Mouse (Mus musculus) macrophage (primary cell): ENCODE data around the gene Tmem239. TPM values are rescaled to one million over a fixed set of nuclear protein-coding genes. Genes with fewer than 3 reads are reported as not detected.

Experiments used
- H3K27ac ChIP-seq: fragments of 350-480 bp; formaldehyde crosslinking; 2 replicates; pipeline ENCODE4 v1.9.0; 2021
- H3K36me3 ChIP-seq: fragments of 350-480 bp; formaldehyde crosslinking; 2 replicates; pipeline ENCODE4 v1.9.0; 2021; ENCODE audit errors: inconsistent target
- H3K4me3 ChIP-seq: fragments of 350-480 bp; formaldehyde crosslinking; 2 replicates; pipeline ENCODE4 v1.9.0; 2021; ENCODE audit errors: inconsistent target
- H3K79me2 ChIP-seq: fragments of 350-480 bp; formaldehyde crosslinking; 2 replicates; pipeline ENCODE4 v1.9.0; 2021; ENCODE audit errors: inconsistent target
- WGBS: methylation state at CpG from one replicate; pipeline ENCODE4 v1.1.7; 2026; ENCODE audit warnings: inconsistent platforms; ENCODE audit not compliant: missing documents; 5-methylcytosine and 5-hydroxymethylcytosine counted together
- polyA plus RNA-seq: library from polyadenylated mRNA; stranded (reverse); fragments of 250-400 nt; gene quantifications from 3 replicates; pipeline ENCODE4 v1.2.4, GENCODE M21; 2018; ENCODE audit warnings: inconsistent platforms

Gene Tmem239
- polyA plus RNA-seq, 1 experiment from 2014 or later, result not detected

- H3K79me2 ChIP-seq, result peaks cover 60% of the 10 kb centered on the region
- H3K36me3 ChIP-seq, result peaks cover 11% of the 10 kb centered on the region; the same call in 1 of the 2 replicates
- peak overlapping the region; percentile 79 for H3K27ac ChIP-seq
- H3K4me3 ChIP-seq, result peak overlapping the region; percentile 62
- 17% methylated on average over 5 of the region's 5 CpGs for WGBS
These were observed 18.8 kb downstream of the Tmem239 start for GRCm38 (mm10) chr2:130425112-130425511.

GRCm38 (mm10) chr2:130429851-130430250, 23.6 kb downstream of the Tmem239 start:
- H3K36me3 ChIP-seq, result peaks cover 6% of the 10 kb centered on the region; the same call in 1 of the 2 replicates
- H3K27ac ChIP-seq, result no peak overlapping the region
- H3K79me2 ChIP-seq, result peaks cover 100% of the 10 kb centered on the region
- H3K4me3 ChIP-seq, result no peak overlapping the region
- 77% methylated on average over 2 of the region's 2 CpGs for WGBS

- 92% methylated on average over 3 of the region's 3 CpGs for WGBS
- Histone ChIP-seq H3K27ac (no peak overlapping the region), H3K4me3 (no peak overlapping the region), H3K79me2 (peaks cover 100% of the 10 kb centered on the region), H3K36me3 (peaks cover 6% of the 10 kb centered on the region; the same call in 1 of the 2 replicates)
These were observed 24.2 kb downstream of the Tmem239 start for GRCm38 (mm10) chr2:130430484-130430883.

GRCm38 (mm10) chr2:130432157-130432556, 25.9 kb downstream of the Tmem239 start:
- Histone ChIP-seq H3K27ac (no peak overlapping the region), H3K4me3 (no peak overlapping the region), H3K36me3 (peaks cover 7% of the 10 kb centered on the region; the same call in 1 of the 2 replicates), H3K79me2 (peaks cover 100% of the 10 kb centered on the region)
- WGBS, result 100% methylated on average over 3 of the region's 3 CpGs

GRCm38 (mm10) chr2:130433152-130433551, 26.9 kb downstream of the Tmem239 start:
- H3K36me3 ChIP-seq, result peaks cover 17% of the 10 kb centered on the region; the same call in 1 of the 2 replicates
- 18% methylated on average over 4 of the region's 4 CpGs for WGBS
- no peak overlapping the region for H3K4me3 ChIP-seq

GRCm38 (mm10) chr2:130436769-130437168, 30.5 kb downstream of the Tmem239 start:
- no peak overlapping the region for H3K4me3 ChIP-seq
- no peak overlapping the region for H3K27ac ChIP-seq
- 100% methylated on average over 1 of the region's 1 CpGs for whole genome bisulfite sequencing

More at GRCm38 (mm10) chr2:130433152-130433551, 26.9 kb downstream of the Tmem239 start:
- Histone ChIP-seq H3K79me2 (peaks cover 94% of the 10 kb centered on the region), H3K27ac (no peak overlapping the region)

GRCm38 (mm10) chr2:130438861-130439260, 32.6 kb downstream of the Tmem239 start:
- no peak overlapping the region for H3K27ac ChIP-seq
- H3K79me2 ChIP-seq, result peaks cover 37% of the 10 kb centered on the region
- 88% methylated on average over 3 of the region's 3 CpGs for WGBS
- H3K4me3 ChIP-seq, result no peak overlapping the region
- peaks cover 66% of the 10 kb centered on the region for H3K36me3 ChIP-seq

More at GRCm38 (mm10) chr2:130436769-130437168, 30.5 kb downstream of the Tmem239 start:
- H3K79me2 ChIP-seq, result peaks cover 58% of the 10 kb centered on the region
- peaks cover 51% of the 10 kb centered on the region for H3K36me3 ChIP-seq

- Histone ChIP-seq H3K27ac (no peak overlapping the region), H3K4me3 (no peak overlapping the region), H3K36me3 (peaks cover 73% of the 10 kb centered on the region), H3K79me2 (peaks cover 26% of the 10 kb centered on the region)
- WGBS, result 100% methylated on average over 4 of the region's 4 CpGs
These were observed 33.7 kb downstream of the Tmem239 start for GRCm38 (mm10) chr2:130439840-130440480.

GRCm38 (mm10) chr2:130442162-130442561, 35.9 kb downstream of the Tmem239 start:
- no peak overlapping the region for H3K4me3 ChIP-seq
- H3K27ac ChIP-seq, result no peak overlapping the region
- H3K36me3 ChIP-seq, result peaks cover 72% of the 10 kb centered on the region
- WGBS, result 97% methylated on average over 10 of the region's 10 CpGs
- peaks cover 4% of the 10 kb centered on the region; the same call in 1 of the 2 replicates for H3K79me2 ChIP-seq

GRCm38 (mm10) chr2:130448449-130448848, 42.2 kb downstream of the Tmem239 start:
- Histone ChIP-seq H3K4me3 (no peak overlapping the region), H3K79me2 (peaks cover 31% of the 10 kb centered on the region), H3K27ac (no peak overlapping the region), H3K36me3 (peaks cover 11% of the 10 kb centered on the region)

GRCm38 (mm10) chr2:130449021-130449793, 42.9 kb downstream of the Tmem239 start:
- Histone ChIP-seq H3K36me3 (peaks cover 3% of the 10 kb centered on the region), H3K79me2 (peaks cover 38% of the 10 kb centered on the region), H3K4me3 (peak overlapping the region; percentile 49), H3K27ac (peak overlapping the region; percentile 45)
- 17% methylated on average over 15 of the region's 17 CpGs for WGBS

- WGBS, result under 1% methylated on average over 40 of the region's 50 CpGs
- Histone ChIP-seq H3K4me3 (peak within 1 kb of the TSS; percentile 85), H3K79me2 (peaks cover 45% of the 10 kb centered on the region), H3K36me3 (no peaks in the 10 kb centered on the region), H3K27ac (peak within 1 kb of the TSS; percentile 81)
These were observed 43.6 kb downstream of the Tmem239 start, which contains the start of gene Ptpra for GRCm38 (mm10) chr2:130449794-130450433. Gene Ptpra, plus strand, starts transcription at chr2:130450278.

- WGBS, result under 1% methylated on average over 42 of the region's 47 CpGs
- Histone ChIP-seq H3K36me3 (no peaks in the 10 kb centered on the region), H3K27ac (peak overlapping the region; percentile 81), H3K79me2 (peaks cover 50% of the 10 kb centered on the region), H3K4me3 (peak overlapping the region; percentile 85)
These were observed 44.1 kb downstream of the Tmem239 start for GRCm38 (mm10) chr2:130450434-130450796.

GRCm38 (mm10) chr2:130451086-130451726, 44.9 kb downstream of the Tmem239 start:
- peak overlapping the region; percentile 81 for H3K27ac ChIP-seq
- 47% methylated on average over 11 of the region's 14 CpGs for WGBS
- peaks cover 58% of the 10 kb centered on the region for H3K79me2 ChIP-seq
- peak overlapping the region; percentile 85 for H3K4me3 ChIP-seq
- H3K36me3 ChIP-seq, result no peaks in the 10 kb centered on the region
